Mouse (Mus musculus) thymus, postnatal 10 days (tissue): ENCODE data around the gene Unc13c.

Experiments used
- DNase-seq, 2 experiments: peaks; one replicate each; pipeline ENCODE4 v3.0.0; 2021; ENCODE audit warnings: low spot score in 2 of 2

Unc13c gene

GRCm38 (mm10) chr9:73968641-73969121 is at the start of gene Unc13c:
Gene Unc13c, minus strand, starts transcription at chr9:73968966.
- DNase-seq, result no peak

- DNase-seq, result no peak
Observed at GRCm38 (mm10) chr9:74007976-74008686, 39.4 kb upstream of the Unc13c start.

GRCm38 (mm10) chr9:74002388-74002990 is 33.7 kb upstream of the Unc13c start:
- DNase-seq, result no peak

GRCm38 (mm10) chr9:73988096-73988495 is 19.3 kb upstream of the Unc13c start:
- DNase-seq, result no peak

GRCm38 (mm10) chr9:73987236-73987635 is 18.5 kb upstream of the Unc13c start:
- DNase-seq, result no peak

GRCm38 (mm10) chr9:73982597-73983344 is 14.0 kb upstream of the Unc13c start:
- DNase-seq, result peak in 1 of 2 experiments; percentile 15

GRCm38 (mm10) chr9:73972327-73972988 is 3.7 kb upstream of the Unc13c start:
- DNase-seq, result no peak

GRCm38 (mm10) chr9:73970717-73971116 is 2.0 kb upstream of the Unc13c start:
- DNase-seq, result no peak

- DNase-seq, result no peak
Observed at GRCm38 (mm10) chr9:73965322-73965915, 3.3 kb downstream of the Unc13c start.

- no peak for DNase-seq
Observed at GRCm38 (mm10) chr9:73962471-73962870, 6.3 kb downstream of the Unc13c start.

- DNase-seq, result no peak
Observed at GRCm38 (mm10) chr9:73952331-73952730, 16.4 kb downstream of the Unc13c start.

- no peak for DNase-seq
Observed at GRCm38 (mm10) chr9:73951586-73951985, 17.2 kb downstream of the Unc13c start.

- DNase-seq, result no peak
Observed at GRCm38 (mm10) chr9:73934844-73935243, 33.9 kb downstream of the Unc13c start.

- no peak for DNase-seq
Observed at GRCm38 (mm10) chr9:73931988-73932387, 36.8 kb downstream of the Unc13c start.

GRCm38 (mm10) chr9:73927276-73927675 is 41.5 kb downstream of the Unc13c start:
- DNase-seq, result no peak

- DNase-seq, result no peak
Observed at GRCm38 (mm10) chr9:73922449-73923115, 46.2 kb downstream of the Unc13c start.

- no peak for DNase-seq
Observed at GRCm38 (mm10) chr9:73905959-73906358, 62.8 kb downstream of the Unc13c start.

- no peak for DNase-seq
Observed at GRCm38 (mm10) chr9:73898516-73898915, 70.2 kb downstream of the Unc13c start.

GRCm38 (mm10) chr9:73896210-73896609 is 72.6 kb downstream of the Unc13c start:
- DNase-seq, result no peak

- DNase-seq, result no peak
Observed at GRCm38 (mm10) chr9:73883587-73883986, 85.2 kb downstream of the Unc13c start.

- no peak for DNase-seq
Observed at GRCm38 (mm10) chr9:73883143-73883542, 85.6 kb downstream of the Unc13c start.
